Mouse (Mus musculus) liver, embryonic 16.5 days (tissue): ENCODE data around the gene Tbx4. TPM values are rescaled to one million over a fixed set of nuclear protein-coding genes. Genes with fewer than 3 reads are reported as not detected.
A peak's percentile ranks its signal among the peaks of the same experiment; 100 is the strongest.

ENCODE experiments used
- ATAC-seq: fragments of 200-750 bp; cut with Nextera tagmentation; 2 replicates; pipeline ENCODE4 v1.8.0; 2017; ENCODE audit warnings: low read depth, mild to moderate bottlenecking, moderate number of reproducible peaks, moderate library complexity
- H3K27ac ChIP-seq: fragments of 300-500 bp; sonication (generic); 2 replicates; pipeline ENCODE4 v1.5.1; 2014; ENCODE audit warnings: mild to moderate bottlenecking, low read length
- H3K27me3 ChIP-seq: fragments of 300-500 bp; sonication (generic); 2 replicates; pipeline ENCODE4 v1.6.1; 2014; ENCODE audit warnings: low read depth, low read length, mixed read lengths; ENCODE audit not compliant: control insufficient read depth, insufficient read depth
- H3K36me3 ChIP-seq: fragments of 300-500 bp; sonication (generic); 2 replicates; pipeline ENCODE4 v1.6.1; 2014; ENCODE audit warnings: mild to moderate bottlenecking; ENCODE audit not compliant: control insufficient read depth, insufficient read depth
- H3K4me1 ChIP-seq: fragments of 300-500 bp; sonication (generic); 2 replicates; pipeline ENCODE4 v1.6.1; 2014; ENCODE audit warnings: low read depth, low read length, mixed read lengths; ENCODE audit not compliant: control insufficient read depth
- H3K4me2 ChIP-seq: fragments of 300-500 bp; sonication (generic); 2 replicates; pipeline ENCODE4 v1.6.1; 2014; ENCODE audit warnings: low read depth, low read length, mixed read lengths
- H3K4me3 ChIP-seq: fragments of 300-500 bp; sonication (generic); 2 replicates; pipeline ENCODE4 v1.5.1; 2014; ENCODE audit warnings: low read depth, mild to moderate bottlenecking, low read length
- H3K9ac ChIP-seq: fragments of 300-500 bp; sonication (generic); 2 replicates; pipeline ENCODE4 v1.6.1; 2014; ENCODE audit warnings: low read depth, low read length
- H3K9me3 ChIP-seq: fragments of 300-500 bp; sonication (generic); replicated peaks from 2 replicates; pipeline ENCODE4 v1.6.1; 2016; ENCODE audit warnings: low read length; ENCODE audit not compliant: control insufficient read depth
- WGBS: fragments of 180-500 bp; shearing (Covaris S2); extraction: QIAGEN DNeasy Blood & Tissue Kit; methylation state at CpG from one replicate; pipeline ENCODE4 v1.1.7; 2014; ENCODE audit not compliant: insufficient replicate concordance; 5-methylcytosine and 5-hydroxymethylcytosine counted together
- polyA plus RNA-seq: library from polyadenylated mRNA; unstranded; fragments of >200 nt; fragmentation: Nextera tagmentation; extraction: Ambion mirVana; gene quantifications from 2 replicates; pipeline ENCODE4 v1.2.1, GENCODE M21; 2015

The Tbx4 gene
- polyA plus RNA-seq, 1 experiment from 2014 or later, result not detected

DNA sequence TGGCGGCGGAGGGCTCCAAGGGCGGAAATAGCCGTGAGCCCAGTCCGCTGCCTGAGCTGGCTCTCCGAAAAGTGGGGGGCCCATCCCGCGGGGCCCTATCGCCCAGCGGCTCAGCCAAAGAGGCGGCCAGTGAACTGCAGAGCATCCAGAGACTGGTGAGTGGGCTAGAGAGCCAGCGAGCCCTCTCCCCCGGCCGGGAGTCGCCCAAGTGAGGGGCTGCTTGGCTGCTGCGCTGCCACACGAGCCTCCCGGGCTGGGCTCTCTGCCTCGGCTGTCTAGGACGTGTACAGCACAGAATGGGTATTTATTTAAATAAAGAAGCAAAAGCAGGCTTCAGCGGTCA lies 45.4 kb upstream of the Tbx4 start:
- Histone ChIP-seq H3K36me3 (no peaks in the 10 kb centered on the region), H3K4me3 (no peak overlapping the region), H3K4me2 (no peak overlapping the region), H3K27ac (no peak overlapping the region), H3K4me1 (peaks cover 13% of the 10 kb centered on the region), H3K9ac (no peak overlapping the region), H3K27me3 (peaks cover 100% of the 10 kb centered on the region), H3K9me3 (no peaks in the 10 kb centered on the region)
- WGBS, result 3% methylated on average over 21 of the region's 21 CpGs
- no peak for ATAC-seq

DNA sequence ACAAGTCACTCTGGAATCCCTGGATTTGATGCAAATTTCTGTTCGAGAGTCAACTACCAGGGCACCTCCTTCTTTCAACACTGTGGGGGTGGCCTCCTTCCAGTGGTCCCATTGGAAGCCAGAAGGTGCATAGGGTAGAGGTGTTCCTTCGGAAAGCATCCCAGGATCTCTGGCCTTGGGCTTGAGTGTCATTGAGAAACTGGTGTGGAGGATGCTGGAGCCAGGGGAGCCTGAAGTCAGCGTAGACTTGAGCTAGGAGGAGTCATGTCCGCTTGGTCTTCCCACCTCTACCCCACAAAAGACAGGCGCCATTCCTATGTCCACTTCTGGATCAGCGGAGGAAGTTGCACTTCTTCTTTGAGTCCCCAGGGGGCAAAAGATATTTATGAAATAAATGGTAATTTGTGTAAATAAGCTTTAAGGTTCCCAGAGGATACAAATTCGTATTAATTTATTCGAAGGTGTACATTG lies 45.0 kb upstream of the Tbx4 start:
- H3K36me3 ChIP-seq, result no peaks in the 10 kb centered on the region
- peaks cover 100% of the 10 kb centered on the region for H3K27me3 ChIP-seq
- H3K4me2 ChIP-seq, result no peak overlapping the region
- no peaks in the 10 kb centered on the region for H3K9me3 ChIP-seq
- 13% methylated on average over 8 of the region's 8 CpGs for WGBS
- H3K4me3 ChIP-seq, result no peak overlapping the region
- H3K9ac ChIP-seq, result no peak overlapping the region
- ATAC-seq, result no peak
- peaks cover 13% of the 10 kb centered on the region for H3K4me1 ChIP-seq
- no peak overlapping the region for H3K27ac ChIP-seq

GRCm38 (mm10) chr11:85841980-85842379 lies 44.2 kb upstream of the Tbx4 start:
- no peaks in the 10 kb centered on the region for H3K36me3 ChIP-seq
- H3K4me1 ChIP-seq, result peaks cover 13% of the 10 kb centered on the region
- WGBS, result under 1% methylated on average over 28 of the region's 32 CpGs
- H3K4me3 ChIP-seq, result peak overlapping the region; percentile 33
- H3K4me2 ChIP-seq, result peak overlapping the region; percentile 28
- H3K27ac ChIP-seq, result no peak overlapping the region
- peaks cover 100% of the 10 kb centered on the region for H3K27me3 ChIP-seq
- no peak overlapping the region for H3K9ac ChIP-seq
- H3K9me3 ChIP-seq, result no peaks in the 10 kb centered on the region
- ATAC-seq, result no peak

DNA sequence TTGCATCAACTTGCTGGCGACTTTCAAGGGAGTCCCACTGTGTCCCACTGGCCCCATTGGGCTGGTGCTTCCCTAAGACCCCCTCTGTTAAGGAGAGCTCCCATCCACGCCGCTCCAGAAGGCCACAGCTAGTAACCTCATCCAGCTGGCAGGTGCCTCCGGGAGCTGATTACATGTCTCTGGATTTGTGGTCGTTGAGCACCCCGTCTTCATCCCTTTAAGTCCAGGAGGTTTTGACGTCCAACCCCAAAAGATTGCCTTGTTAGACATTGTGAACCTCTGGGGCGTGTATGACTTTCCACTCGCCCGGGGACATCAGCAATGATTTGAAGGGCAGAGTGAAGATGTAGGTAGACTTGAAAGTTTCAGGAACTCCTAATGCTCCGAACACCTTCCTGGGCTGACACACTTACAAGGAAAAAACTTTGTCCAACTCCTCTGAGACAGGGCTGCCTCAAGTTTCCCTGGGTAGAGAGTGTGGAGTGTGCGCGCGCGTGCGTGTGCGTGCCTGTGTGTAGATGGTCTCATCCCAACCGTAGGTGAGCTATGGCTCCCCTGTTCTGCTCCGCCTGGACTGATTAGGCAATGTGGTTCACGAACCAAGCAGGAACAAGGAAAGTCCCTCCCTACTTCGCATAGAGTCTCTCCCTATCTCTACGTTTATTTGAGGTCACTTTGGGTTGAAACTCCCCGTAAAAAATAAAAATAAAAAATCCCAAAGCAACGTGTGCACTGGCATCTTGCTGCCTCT lies 43.5 kb upstream of the Tbx4 start:
- Histone ChIP-seq H3K4me2 (peak overlapping the region; percentile 77), H3K27me3 (peaks cover 93% of the 10 kb centered on the region), H3K9me3 (no peaks in the 10 kb centered on the region), H3K27ac (no peak overlapping the region), H3K4me3 (peak overlapping the region; percentile 51), H3K4me1 (peaks cover 13% of the 10 kb centered on the region), H3K9ac (no peak overlapping the region), H3K36me3 (no peaks in the 10 kb centered on the region)
- no peak for ATAC-seq
- WGBS, result 5% methylated on average over 24 of the region's 24 CpGs

- Histone ChIP-seq H3K9me3 (no peaks in the 10 kb centered on the region), H3K4me3 (peak overlapping the region; percentile 51), H3K4me1 (peaks cover 13% of the 10 kb centered on the region), H3K4me2 (peak overlapping the region; percentile 77), H3K27ac (no peak overlapping the region), H3K36me3 (no peaks in the 10 kb centered on the region), H3K9ac (no peak overlapping the region), H3K27me3 (peaks cover 91% of the 10 kb centered on the region)
- ATAC-seq, result peak; percentile 19
- 2% methylated on average over 18 of the region's 18 CpGs for WGBS
Observed at GRCm38 (mm10) chr11:85843347-85843692, 42.9 kb upstream of the Tbx4 start.

GRCm38 (mm10) chr11:85844144-85844965 lies 41.9 kb upstream of the Tbx4 start:
- WGBS, result under 1% methylated on average over 54 of the region's 54 CpGs
- peak; percentile 64 for ATAC-seq
- Histone ChIP-seq H3K27me3 (peaks cover 88% of the 10 kb centered on the region), H3K36me3 (no peaks in the 10 kb centered on the region), H3K4me2 (peak overlapping the region; percentile 77), H3K9ac (peak overlapping the region; percentile 34), H3K9me3 (no peaks in the 10 kb centered on the region), H3K4me1 (peaks cover 13% of the 10 kb centered on the region), H3K27ac (no peak overlapping the region), H3K4me3 (peak overlapping the region; percentile 51)

DNA sequence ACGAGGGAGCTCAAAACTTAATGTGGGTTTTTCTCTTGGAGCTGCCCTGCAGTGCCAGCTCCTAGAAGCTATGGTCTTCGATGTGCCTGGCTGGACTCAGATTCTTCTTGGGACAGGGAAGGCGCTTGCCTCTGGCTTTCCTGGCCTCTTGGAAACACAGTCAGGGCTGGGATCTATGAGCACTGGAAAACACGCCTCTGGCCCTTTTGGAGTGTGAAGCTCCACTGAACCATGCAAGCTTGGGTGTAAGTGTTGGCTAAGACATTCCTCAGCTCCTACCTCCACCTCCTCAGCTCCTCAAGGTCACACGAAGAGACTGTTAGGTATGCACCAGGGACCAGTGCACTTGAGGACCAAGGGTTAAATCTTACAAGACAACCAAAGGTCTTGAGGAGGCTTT lies 41.3 kb upstream of the Tbx4 start:
- Histone ChIP-seq H3K4me1 (peaks cover 13% of the 10 kb centered on the region), H3K9ac (no peak overlapping the region), H3K27ac (no peak overlapping the region), H3K27me3 (peaks cover 84% of the 10 kb centered on the region), H3K4me3 (no peak overlapping the region), H3K36me3 (no peaks in the 10 kb centered on the region), H3K9me3 (no peaks in the 10 kb centered on the region), H3K4me2 (no peak overlapping the region)
- 28% methylated on average over 5 of the region's 5 CpGs for WGBS
- no peak for ATAC-seq

GRCm38 (mm10) chr11:85845921-85846320 lies 40.3 kb upstream of the Tbx4 start:
- no peak overlapping the region for H3K4me2 ChIP-seq
- WGBS, result 40% methylated on average over 5 of the region's 5 CpGs
- H3K36me3 ChIP-seq, result no peaks in the 10 kb centered on the region
- peaks cover 13% of the 10 kb centered on the region for H3K4me1 ChIP-seq
- no peaks in the 10 kb centered on the region for H3K9me3 ChIP-seq
- no peak for ATAC-seq
- no peak overlapping the region for H3K4me3 ChIP-seq
- H3K27ac ChIP-seq, result no peak overlapping the region
- no peak overlapping the region for H3K9ac ChIP-seq
- H3K27me3 ChIP-seq, result peaks cover 79% of the 10 kb centered on the region

DNA sequence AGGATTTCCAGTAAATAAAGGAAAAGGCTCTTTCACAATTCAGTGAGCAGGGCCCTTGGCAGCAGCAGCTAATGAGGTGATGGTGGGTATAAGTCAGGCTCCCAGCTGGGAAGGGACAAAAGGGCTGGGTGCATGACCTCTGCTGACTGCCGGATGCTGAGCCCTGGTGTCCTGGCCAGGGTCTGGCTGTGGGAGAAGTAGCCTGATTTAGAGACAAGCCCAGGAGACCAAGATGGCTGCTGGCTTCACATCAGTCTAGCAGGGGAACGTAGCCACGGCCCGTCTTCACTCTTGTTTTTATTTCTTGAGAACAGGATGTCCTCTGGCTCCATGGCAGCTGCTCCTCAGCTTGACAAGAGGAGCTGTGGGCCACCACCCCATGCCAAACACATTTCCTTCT lies 39.7 kb upstream of the Tbx4 start:
- WGBS, result 49% methylated on average over 4 of the region's 4 CpGs
- H3K36me3 ChIP-seq, result no peaks in the 10 kb centered on the region
- H3K4me2 ChIP-seq, result no peak overlapping the region
- H3K27ac ChIP-seq, result no peak overlapping the region
- no peaks in the 10 kb centered on the region for H3K9me3 ChIP-seq
- no peak for ATAC-seq
- peaks cover 13% of the 10 kb centered on the region for H3K4me1 ChIP-seq
- H3K4me3 ChIP-seq, result no peak overlapping the region
- H3K9ac ChIP-seq, result no peak overlapping the region
- peaks cover 73% of the 10 kb centered on the region for H3K27me3 ChIP-seq
